Mouse (Mus musculus) intestine, embryonic 15.5 days (tissue): ENCODE measurements around the gene Slc24a3. TPM values are rescaled to one million over a fixed set of nuclear protein-coding genes. Genes with fewer than 3 reads are reported as not detected.

Source experiments
- ATAC-seq: fragments of 200-750 bp; cut with Nextera tagmentation; 2 replicates; pipeline ENCODE4 v1.8.0; 2017; ENCODE audit warnings: moderate TSS enrichment, moderate library complexity
- H3K27ac ChIP-seq: fragments of 300-500 bp; sonication (generic); 2 replicates; pipeline ENCODE4 v1.5.1; 2015; ENCODE audit warnings: mild to moderate bottlenecking, inconsistent platforms
- H3K27me3 ChIP-seq: fragments of 300-500 bp; sonication (generic); replicated peaks from 2 replicates; pipeline ENCODE4 v1.6.1; 2015; ENCODE audit warnings: inconsistent platforms
- H3K36me3 ChIP-seq: fragments of 300-500 bp; sonication (generic); 2 replicates; pipeline ENCODE4 v1.6.1; 2015; ENCODE audit warnings: inconsistent platforms
- H3K4me1 ChIP-seq: fragments of 300-500 bp; sonication (generic); replicated peaks from 2 replicates; pipeline ENCODE4 v1.6.1; 2015; ENCODE audit warnings: inconsistent platforms
- H3K4me2 ChIP-seq: fragments of 300-500 bp; sonication (generic); replicated peaks from 2 replicates; pipeline ENCODE4 v1.6.1; 2015; ENCODE audit warnings: mild to moderate bottlenecking, inconsistent platforms
- H3K4me3 ChIP-seq: fragments of 300-500 bp; sonication (generic); replicated peaks from 2 replicates; pipeline ENCODE4 v1.5.1; 2015; ENCODE audit warnings: inconsistent platforms
- H3K9ac ChIP-seq: fragments of 300-500 bp; sonication (generic); 2 replicates; pipeline ENCODE4 v1.6.1; 2015; ENCODE audit warnings: inconsistent platforms
- H3K9me3 ChIP-seq: fragments of 300-500 bp; sonication (generic); 2 replicates; pipeline ENCODE4 v1.6.1; 2016; ENCODE audit warnings: inconsistent platforms
- WGBS: fragments of 180-500 bp; shearing (Covaris S2); methylation state at CpG from one replicate; pipeline ENCODE4 v1.1.7; 2015; 5-methylcytosine and 5-hydroxymethylcytosine counted together
- polyA plus RNA-seq: library from polyadenylated mRNA; unstranded; fragments of >200 nt; fragmentation: Nextera tagmentation; extraction: Ambion mirVana; gene quantifications from 2 replicates; pipeline ENCODE4 v1.2.1, GENCODE M21; 2015

Slc24a3 gene
- polyA plus RNA-seq, 1 experiment from 2014 or later = 6.9 TPM

DNA sequence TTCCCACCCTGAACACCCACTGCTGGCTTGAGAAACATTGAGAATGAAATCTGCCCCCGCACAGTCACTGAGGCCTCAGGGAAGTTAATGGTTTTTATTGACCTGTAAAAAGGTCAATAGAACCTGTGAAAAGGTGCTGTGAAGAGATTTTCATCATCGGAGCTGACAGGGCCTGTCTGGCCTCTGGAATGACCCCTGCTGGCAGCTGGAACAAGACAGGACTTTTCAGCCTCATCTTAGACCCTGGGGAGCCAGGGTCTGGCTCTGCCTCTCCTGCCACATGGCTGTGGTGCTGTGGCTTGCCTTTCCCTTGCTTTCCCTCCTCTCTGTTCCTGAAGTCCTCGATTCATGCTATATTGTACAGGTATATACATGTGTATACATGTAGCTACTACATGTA, 228.2 kb downstream of the Slc24a3 start:
- Histone ChIP-seq H3K9me3 (no peaks in the 10 kb centered on the region), H3K9ac (no peak overlapping the region), H3K36me3 (no peaks in the 10 kb centered on the region), H3K27me3 (no peaks in the 10 kb centered on the region), H3K4me1 (no peaks in the 10 kb centered on the region), H3K27ac (no peak overlapping the region), H3K4me3 (no peak overlapping the region), H3K4me2 (no peak overlapping the region)
- no peak for ATAC-seq
- 34% methylated on average over 3 of the region's 3 CpGs for WGBS

DNA sequence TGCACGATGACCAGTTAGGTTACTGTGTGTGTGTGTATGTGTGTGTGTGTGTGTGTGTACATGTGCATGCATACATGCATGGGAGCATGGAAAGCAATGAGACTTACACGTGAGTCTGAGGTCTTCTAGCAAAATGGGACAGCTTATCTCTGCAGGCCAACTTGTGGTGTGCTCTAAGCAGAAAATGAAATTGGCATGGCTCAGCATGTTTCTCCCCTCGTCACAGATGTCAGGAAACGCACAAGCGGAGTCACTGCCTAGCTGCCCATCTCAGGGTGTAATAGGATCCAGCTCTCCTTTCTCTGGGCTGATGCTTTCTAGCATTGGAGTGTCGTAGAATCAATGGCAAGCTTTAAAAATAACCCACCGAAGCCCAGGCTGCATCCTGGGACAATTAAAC, 229.0 kb downstream of the Slc24a3 start:
- ATAC-seq = no peak
- Histone ChIP-seq H3K4me1 (no peaks in the 10 kb centered on the region), H3K27me3 (no peaks in the 10 kb centered on the region), H3K9ac (no peak overlapping the region), H3K4me3 (no peak overlapping the region), H3K36me3 (no peaks in the 10 kb centered on the region), H3K4me2 (no peak overlapping the region), H3K27ac (no peak overlapping the region), H3K9me3 (no peaks in the 10 kb centered on the region)
- 63% methylated on average over 7 of the region's 7 CpGs for WGBS

DNA sequence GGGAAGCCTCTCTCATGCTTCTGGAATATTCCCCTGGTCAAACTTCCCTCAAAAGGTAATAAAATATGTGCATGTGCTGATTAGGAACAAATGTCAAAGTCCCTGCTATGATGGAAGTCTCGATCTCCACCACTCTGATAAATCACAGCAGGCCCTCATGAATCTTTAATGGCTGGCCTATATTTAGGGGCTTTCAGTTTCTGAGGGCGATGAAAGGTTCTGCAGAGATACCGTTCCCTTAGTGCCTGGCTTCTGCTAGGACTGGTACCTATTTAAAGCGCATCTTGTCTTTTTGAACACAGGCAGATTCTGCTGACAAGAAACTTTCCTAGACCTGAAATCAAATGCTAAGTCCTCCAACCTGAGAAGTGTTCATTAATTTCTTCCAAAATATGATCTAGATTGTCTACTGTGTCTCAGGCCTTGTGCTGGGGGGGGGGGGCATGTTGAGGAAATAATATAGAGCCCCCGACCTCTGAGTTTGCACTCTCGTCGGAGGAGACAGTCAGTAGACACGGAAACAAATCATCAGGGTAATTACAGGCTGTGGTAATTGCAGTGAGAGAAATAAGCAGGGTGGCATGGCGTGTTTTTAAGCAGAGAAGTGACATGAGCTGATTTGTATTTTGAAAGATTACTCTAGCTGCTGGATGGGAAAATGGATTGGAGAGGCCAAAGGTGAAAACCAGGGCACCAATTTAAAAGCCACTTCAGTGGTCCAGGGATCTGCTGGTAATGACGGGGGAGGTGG, 230.1 kb downstream of the Slc24a3 start:
- Histone ChIP-seq H3K4me2 (no peak overlapping the region), H3K9me3 (no peaks in the 10 kb centered on the region), H3K4me3 (no peak overlapping the region), H3K27ac (no peak overlapping the region), H3K4me1 (no peaks in the 10 kb centered on the region), H3K9ac (no peak overlapping the region), H3K36me3 (no peaks in the 10 kb centered on the region), H3K27me3 (no peaks in the 10 kb centered on the region)
- no peak for ATAC-seq
- WGBS = 59% methylated on average over 10 of the region's 10 CpGs

DNA sequence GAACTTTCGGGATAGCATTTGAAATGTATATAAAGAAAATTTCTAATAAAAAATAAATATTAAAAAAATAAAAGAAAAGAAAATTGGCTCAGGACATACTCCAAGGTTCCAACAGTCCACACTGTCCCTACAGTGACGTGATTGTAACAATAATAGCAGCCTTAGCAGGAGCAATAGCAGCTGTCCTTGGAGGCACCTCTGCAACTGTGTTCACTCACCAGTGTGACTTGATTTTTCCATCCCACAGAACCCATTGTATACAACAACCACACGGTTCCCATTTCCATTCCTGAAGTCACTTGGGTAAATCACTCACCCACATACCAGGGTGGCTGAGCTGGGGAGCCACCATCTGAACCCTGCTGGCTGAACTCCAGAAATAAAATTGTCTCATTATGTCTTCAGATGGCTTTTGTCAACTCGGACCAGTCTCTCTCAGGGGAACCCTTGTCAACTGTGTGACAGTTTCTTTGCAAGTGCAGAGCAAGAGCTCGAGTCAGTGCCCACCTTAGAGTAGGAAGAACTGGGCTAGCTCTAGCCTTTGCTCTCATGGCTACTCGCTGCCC, 233.8 kb downstream of the Slc24a3 start:
- ATAC-seq = no peak
- H3K9me3 ChIP-seq = no peaks in the 10 kb centered on the region
- H3K27ac ChIP-seq = no peak overlapping the region
- H3K27me3 ChIP-seq = no peaks in the 10 kb centered on the region
- H3K4me3 ChIP-seq = no peak overlapping the region
- no peaks in the 10 kb centered on the region for H3K4me1 ChIP-seq
- no peaks in the 10 kb centered on the region for H3K36me3 ChIP-seq
- H3K4me2 ChIP-seq = no peak overlapping the region
- H3K9ac ChIP-seq = no peak overlapping the region
- 69% methylated on average over 6 of the region's 6 CpGs for WGBS

DNA sequence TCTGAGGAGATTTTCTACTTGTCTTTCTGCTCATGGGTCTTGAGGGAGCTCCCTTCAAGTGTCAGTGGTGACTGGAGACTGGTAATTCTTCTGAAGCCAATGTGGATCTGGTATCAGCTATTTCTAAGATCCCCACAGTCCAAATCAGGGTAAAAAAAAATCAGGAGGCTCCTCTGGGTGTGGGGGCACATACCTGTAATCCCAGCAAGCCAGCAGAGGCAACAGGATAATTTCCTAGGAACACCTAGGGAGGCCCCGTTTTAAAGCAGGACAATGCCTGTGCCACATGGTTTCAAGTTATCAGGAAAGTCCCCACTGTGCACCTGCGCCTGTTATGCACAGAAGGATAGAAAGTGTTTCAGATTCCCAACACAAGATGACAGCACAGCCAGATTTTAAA, 234.4 kb downstream of the Slc24a3 start:
- Histone ChIP-seq H3K27me3 (no peaks in the 10 kb centered on the region), H3K27ac (no peak overlapping the region), H3K36me3 (no peaks in the 10 kb centered on the region), H3K4me2 (no peak overlapping the region), H3K4me3 (no peak overlapping the region), H3K9ac (no peak overlapping the region), H3K9me3 (no peaks in the 10 kb centered on the region), H3K4me1 (no peaks in the 10 kb centered on the region)
- WGBS = 76% methylated on average over 2 of the region's 2 CpGs
- no peak for ATAC-seq

DNA sequence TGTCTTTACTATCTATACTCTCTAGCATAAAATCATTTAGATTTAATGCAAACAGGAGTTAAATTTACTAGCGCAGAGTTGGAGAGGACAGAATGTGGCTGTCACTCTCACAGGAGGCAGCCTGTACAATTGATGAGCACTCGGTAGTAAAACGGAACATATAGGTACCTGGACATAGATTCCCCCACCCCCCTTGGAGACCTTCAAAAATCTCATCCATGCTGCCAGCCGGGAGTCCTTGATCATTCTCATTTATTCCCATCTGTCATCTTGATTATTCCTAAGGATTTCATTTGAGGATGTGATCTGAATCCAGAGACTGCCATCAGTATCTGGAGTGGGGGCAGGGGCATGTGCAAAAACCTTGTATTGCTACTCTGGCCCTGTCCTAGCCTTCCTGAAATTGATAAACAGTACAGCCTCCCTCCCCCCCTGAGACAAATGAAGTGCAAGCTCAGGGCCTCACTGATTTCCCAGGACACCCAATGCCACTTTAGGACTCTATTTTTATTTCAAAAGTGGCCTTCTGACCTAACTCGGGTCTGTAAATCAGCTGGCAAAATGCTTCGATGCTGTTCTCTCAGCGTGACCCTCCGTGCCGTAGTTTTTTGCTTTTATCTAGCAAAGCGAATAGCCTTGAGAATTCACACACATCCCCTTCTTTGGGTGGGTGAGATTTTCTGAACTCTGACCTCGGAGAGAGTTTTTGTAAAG, 237.4 kb downstream of the Slc24a3 start:
- no peaks in the 10 kb centered on the region for H3K27me3 ChIP-seq
- WGBS = 48% methylated on average over 11 of the region's 11 CpGs
- H3K4me3 ChIP-seq = no peak overlapping the region
- H3K36me3 ChIP-seq = no peaks in the 10 kb centered on the region
- H3K4me2 ChIP-seq = no peak overlapping the region
- no peak for ATAC-seq
- H3K4me1 ChIP-seq = no peaks in the 10 kb centered on the region
- H3K9me3 ChIP-seq = no peaks in the 10 kb centered on the region
- H3K27ac ChIP-seq = no peak overlapping the region
- no peak overlapping the region for H3K9ac ChIP-seq

DNA sequence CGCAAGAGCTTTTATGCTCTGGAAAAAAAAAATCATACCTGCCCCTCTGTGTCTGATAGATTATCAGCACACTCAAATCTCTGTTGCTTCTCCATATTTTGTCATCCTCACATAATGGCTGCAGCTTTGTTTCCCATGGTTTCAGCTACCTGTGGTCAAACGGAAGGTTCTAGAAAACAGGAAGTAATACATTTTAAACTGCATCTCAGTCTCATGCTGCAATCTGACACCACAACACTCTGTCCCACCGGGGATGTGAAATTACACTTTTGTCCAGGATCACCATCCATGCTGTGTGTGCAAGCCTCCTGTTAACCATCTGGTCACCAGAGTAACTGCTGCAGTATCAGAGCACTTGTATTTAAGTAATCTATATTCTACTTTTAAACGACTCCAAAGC, 238.2 kb downstream of the Slc24a3 start:
- 48% methylated on average over 4 of the region's 4 CpGs for WGBS
- Histone ChIP-seq H3K4me2 (no peak overlapping the region), H3K27me3 (no peaks in the 10 kb centered on the region), H3K36me3 (no peaks in the 10 kb centered on the region), H3K4me3 (no peak overlapping the region), H3K9me3 (no peaks in the 10 kb centered on the region), H3K27ac (no peak overlapping the region), H3K9ac (no peak overlapping the region), H3K4me1 (no peaks in the 10 kb centered on the region)
- ATAC-seq = no peak

DNA sequence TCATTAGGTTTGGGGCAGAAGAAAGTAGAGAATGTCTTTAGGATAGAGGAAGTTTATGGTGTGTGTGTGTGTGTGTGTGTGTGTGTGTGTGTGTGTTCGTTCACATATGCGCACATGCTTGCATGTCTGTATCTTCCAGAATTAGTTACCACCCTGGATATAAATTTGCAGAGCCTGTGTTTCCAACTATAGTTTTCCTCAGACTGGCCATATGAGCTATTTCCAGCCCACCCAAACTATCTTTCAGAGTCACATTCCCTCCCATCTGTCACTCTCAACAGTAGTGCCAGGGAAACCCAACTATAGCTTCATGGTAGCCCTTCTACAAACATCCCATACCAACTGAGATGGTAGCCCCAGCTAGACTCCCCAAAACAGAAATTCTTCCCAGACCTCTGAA, 250.2 kb downstream of the Slc24a3 start:
- 96% methylated on average over 2 of the region's 2 CpGs for WGBS
- Histone ChIP-seq H3K4me3 (no peak overlapping the region), H3K4me2 (no peak overlapping the region), H3K4me1 (no peaks in the 10 kb centered on the region), H3K9ac (no peak overlapping the region), H3K27ac (no peak overlapping the region), H3K9me3 (no peaks in the 10 kb centered on the region), H3K27me3 (no peaks in the 10 kb centered on the region), H3K36me3 (no peaks in the 10 kb centered on the region)
- ATAC-seq = no peak

DNA sequence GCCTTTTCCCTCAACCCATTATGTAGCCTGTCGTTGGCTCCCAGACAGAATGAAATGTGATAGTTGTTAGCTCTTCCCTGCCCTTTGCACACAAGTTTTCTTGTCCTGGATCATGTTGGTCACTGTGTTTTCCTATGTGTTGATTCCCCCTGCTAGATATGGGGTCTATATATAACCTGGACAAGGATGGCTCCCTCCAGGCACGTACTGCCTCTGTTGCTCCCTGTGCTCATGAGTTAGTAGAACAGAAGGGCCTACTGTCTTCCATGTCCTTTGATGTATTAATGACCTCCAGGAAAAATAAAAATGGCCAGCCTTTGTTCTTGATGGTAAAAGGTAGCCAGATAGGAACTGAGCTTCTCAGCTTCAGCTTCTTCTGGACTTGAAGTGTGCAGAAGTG, 251.5 kb downstream of the Slc24a3 start:
- Histone ChIP-seq H3K4me3 (no peak overlapping the region), H3K4me1 (no peaks in the 10 kb centered on the region), H3K27me3 (no peaks in the 10 kb centered on the region), H3K27ac (no peak overlapping the region), H3K36me3 (no peaks in the 10 kb centered on the region), H3K4me2 (no peak overlapping the region), H3K9ac (no peak overlapping the region), H3K9me3 (no peaks in the 10 kb centered on the region)
- ATAC-seq = no peak
- WGBS = 71% methylated on average over 2 of the region's 2 CpGs

DNA sequence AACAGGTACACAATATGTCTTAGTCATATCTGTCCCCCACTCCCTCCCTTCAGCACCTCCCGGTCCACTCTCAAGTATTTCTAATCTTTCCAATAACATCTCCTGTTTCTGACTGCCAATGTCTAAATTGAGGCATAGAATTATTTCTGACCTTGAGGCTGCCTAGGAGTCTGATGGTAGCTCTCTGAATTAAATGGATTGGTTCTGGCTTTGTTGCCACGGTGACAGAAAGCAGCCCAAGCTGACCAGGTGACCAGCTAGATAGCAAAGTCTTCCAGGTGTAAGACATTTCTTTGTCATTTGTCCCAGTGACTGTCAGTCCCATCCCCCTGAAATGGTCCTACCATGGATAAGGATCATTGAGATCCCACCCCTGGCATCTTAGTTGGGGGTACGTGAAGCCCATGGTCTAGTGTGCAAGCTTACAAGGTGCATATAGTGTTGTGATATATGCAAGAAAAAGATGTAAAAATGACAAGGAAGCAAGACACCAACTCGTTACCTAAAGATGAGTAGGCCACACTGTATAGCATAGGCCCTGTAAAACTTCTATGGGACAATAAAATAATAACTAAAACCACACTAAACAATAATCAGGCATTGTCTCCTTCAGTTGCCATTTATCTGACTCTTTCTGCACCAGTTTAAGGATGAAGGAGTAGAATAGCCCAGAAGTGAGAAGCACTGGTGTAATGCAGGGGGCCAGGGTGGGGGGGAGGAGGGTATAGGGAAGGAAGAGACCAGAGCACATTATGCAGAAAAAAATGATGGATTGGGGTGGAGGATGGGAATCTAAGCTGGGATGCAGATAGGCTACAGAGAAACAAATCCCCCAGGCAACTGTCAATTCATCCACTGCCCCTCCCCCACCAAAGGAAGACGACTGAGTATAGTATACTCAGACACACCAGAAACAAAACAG, 253.7 kb downstream of the Slc24a3 start:
- Histone ChIP-seq H3K27me3 (no peaks in the 10 kb centered on the region), H3K27ac (no peak overlapping the region), H3K4me3 (no peak overlapping the region), H3K9me3 (no peaks in the 10 kb centered on the region), H3K36me3 (no peaks in the 10 kb centered on the region), H3K9ac (no peak overlapping the region), H3K4me1 (no peaks in the 10 kb centered on the region), H3K4me2 (no peak overlapping the region)
- ATAC-seq = no peak
- 81% methylated on average over 5 of the region's 5 CpGs for WGBS

DNA sequence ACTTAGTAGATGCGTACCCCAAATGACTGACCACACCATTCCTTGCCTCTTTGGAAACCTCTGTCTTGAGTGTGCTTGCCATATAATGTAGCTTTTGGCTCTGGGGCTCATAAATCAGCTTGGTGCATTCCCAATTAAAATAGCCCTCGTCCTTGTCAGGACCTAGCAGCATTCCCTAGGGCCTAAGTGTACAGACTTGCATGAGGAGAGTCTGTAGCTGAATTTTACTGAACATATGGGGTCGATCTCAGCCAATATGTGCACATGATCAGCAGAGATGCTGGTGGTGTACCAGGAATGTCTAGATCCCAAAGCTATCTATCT, 254.3 kb downstream of the Slc24a3 start:
- Histone ChIP-seq H3K4me2 (no peak overlapping the region), H3K27me3 (no peaks in the 10 kb centered on the region), H3K9ac (no peak overlapping the region), H3K27ac (no peak overlapping the region), H3K4me3 (no peak overlapping the region), H3K36me3 (no peaks in the 10 kb centered on the region), H3K9me3 (no peaks in the 10 kb centered on the region), H3K4me1 (no peaks in the 10 kb centered on the region)
- WGBS = 58% methylated on average over 3 of the region's 3 CpGs
- ATAC-seq = no peak

DNA sequence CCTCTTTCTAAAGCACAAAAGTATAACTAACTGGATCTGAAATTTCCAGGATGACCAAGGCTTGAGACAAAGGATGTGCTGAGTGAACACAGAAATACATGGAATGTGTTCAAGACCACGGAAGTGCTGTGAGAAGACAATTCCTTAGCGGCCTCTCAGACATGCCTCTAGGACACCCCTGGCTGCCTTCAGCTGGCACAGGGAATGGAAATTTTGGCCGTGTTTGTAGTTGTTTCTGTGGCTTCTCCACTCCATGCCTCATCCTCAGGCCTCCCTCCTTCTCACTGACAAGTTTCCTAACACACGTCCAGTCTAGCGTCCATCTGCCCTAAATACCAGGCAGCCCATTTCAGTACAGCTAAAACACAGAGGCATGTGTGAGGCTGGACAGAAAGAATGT, 262.4 kb downstream of the Slc24a3 start:
- no peaks in the 10 kb centered on the region for H3K4me1 ChIP-seq
- no peaks in the 10 kb centered on the region for H3K9me3 ChIP-seq
- H3K36me3 ChIP-seq = no peaks in the 10 kb centered on the region
- H3K27me3 ChIP-seq = no peaks in the 10 kb centered on the region
- 83% methylated on average over 5 of the region's 5 CpGs for WGBS
- H3K4me2 ChIP-seq = no peak overlapping the region
- H3K9ac ChIP-seq = no peak overlapping the region
- no peak overlapping the region for H3K27ac ChIP-seq
- no peak overlapping the region for H3K4me3 ChIP-seq
- ATAC-seq = no peak
